15 mouse cellular contexts compared by ENCODE assay signal in genomic region chr4:140071047-140071446, GRCm38 (mm10).
A peak's percentile ranks its signal among the peaks of the same experiment; 100 is the strongest.
DNase-seq lines count a peak whose midpoint lies in the region; ATAC-seq and TF ChIP-seq lines count a peak whose summit lies in the region.
"Had no signal": no experiment of that assay in that cellular context is flagged by ENCODE, and none has a peak within 500 bp of the region (broad histone marks: within the 10 kb centered on the region; RNA-seq: fewer than 3 reads in every experiment).

No protein-coding gene starts in this region.

- 31% methylated on average over 17 of the region's 17 CpGs for WGBS in hindbrain, embryonic 13.5 days
- WGBS in hindbrain, embryonic 12.5 days, result 25% methylated on average over 17 of the region's 17 CpGs
- 34% methylated on average over 17 of the region's 17 CpGs for WGBS in hindbrain, embryonic 15.5 days
- 27% methylated on average over 17 of the region's 17 CpGs for WGBS in midbrain, postnatal 0 days
- WGBS in kidney, adult 2 months, result 45% methylated on average over 17 of the region's 17 CpGs

- no peak for DNase-seq in midbrain, postnatal 0 days (ENCODE audit: low spot score)
- DNase-seq in kidney, adult 2 months, result no peak
- no peak for DNase-seq in spleen, postnatal 4 days (ENCODE audit: low spot score in 2 of 2)
- no peak for DNase-seq in right cerebral cortex, postnatal 10 days (ENCODE audit: low spot score in 2 of 2)
- DNase-seq: cerebellum, postnatal 25 days; heart, adult 2 months; heart, postnatal 10 days; kidney, postnatal 4 days had no signal

- H3K9ac ChIP-seq in hindbrain, embryonic 13.5 days, result 0 out of 2 replicates have a peak overlapping the region, but pooled peaks have one; percentile 19
- no peak overlapping the region for H3K9ac ChIP-seq in hindbrain, embryonic 12.5 days
- H3K9ac ChIP-seq in hindbrain, embryonic 15.5 days, result no peak overlapping the region
- no peak overlapping the region for H3K9ac ChIP-seq in midbrain, postnatal 0 days (replicated peaks; ENCODE audit: low read length, poor library complexity, severe bottlenecking)
- H3K9ac ChIP-seq: lung, embryonic 14.5 days had no signal

- H3K36me3 ChIP-seq in hindbrain, embryonic 13.5 days, result no peaks in the 10 kb centered on the region
- H3K36me3 ChIP-seq in hindbrain, embryonic 12.5 days, result no peaks in the 10 kb centered on the region
- no peaks in the 10 kb centered on the region for H3K36me3 ChIP-seq in hindbrain, embryonic 15.5 days
- H3K36me3 ChIP-seq in midbrain, postnatal 0 days (ENCODE audit: insufficient read depth, low read length), result no peaks in the 10 kb centered on the region; the same call in 1 of the 2 replicates
- no peaks in the 10 kb centered on the region for H3K36me3 ChIP-seq in kidney, adult 2 months (ENCODE audit: control insufficient read depth, insufficient read depth, low read length)

- peaks cover 19% of the 10 kb centered on the region for H3K27me3 ChIP-seq in hindbrain, embryonic 13.5 days
- peaks cover 17% of the 10 kb centered on the region; the same call in 1 of the 2 replicates for H3K27me3 ChIP-seq in hindbrain, embryonic 12.5 days
- H3K27me3 ChIP-seq in hindbrain, embryonic 15.5 days, result no peaks in the 10 kb centered on the region
- H3K27me3 ChIP-seq in midbrain, postnatal 0 days (ENCODE audit: insufficient read depth, low read length), result no peaks in the 10 kb centered on the region
- no peaks in the 10 kb centered on the region for H3K27me3 ChIP-seq in kidney, adult 2 months (replicated peaks; ENCODE audit: control insufficient read depth, insufficient read depth, low read length)

- H3K9me3 ChIP-seq in hindbrain, embryonic 13.5 days, result no peaks in the 10 kb centered on the region
- H3K9me3 ChIP-seq in hindbrain, embryonic 12.5 days (replicated peaks), result 0 out of 2 replicates have a peak, but pooled peaks cover 8% of the 10 kb centered on the region
- no peaks in the 10 kb centered on the region; the same call in 1 of the 2 replicates for H3K9me3 ChIP-seq in hindbrain, embryonic 15.5 days
- no peaks in the 10 kb centered on the region for H3K9me3 ChIP-seq in midbrain, postnatal 0 days (ENCODE audit: low read length)

- H3K4me3 ChIP-seq in hindbrain, embryonic 13.5 days, result no peak overlapping the region
- no peak overlapping the region for H3K4me3 ChIP-seq in hindbrain, embryonic 12.5 days
- H3K4me3 ChIP-seq in cortical plate, adult 2 months (ENCODE audit: insufficient read depth, low read length), result no peak overlapping the region
- no peak overlapping the region for H3K4me3 ChIP-seq in hindbrain, embryonic 15.5 days
- no peak overlapping the region for H3K4me3 ChIP-seq in midbrain, postnatal 0 days (ENCODE audit: low read depth, low read length)
- H3K4me3 ChIP-seq in kidney, adult 2 months (ENCODE audit: insufficient read depth, low read depth, low read length), result no peak overlapping the region
- H3K4me3 ChIP-seq: heart, adult 2 months had no signal

- TF ChIP-seq POLR2A in cortical plate, adult 2 months (IDR thresholded peaks at IDR 0.05; ENCODE audit: extremely low read depth, insufficient read depth, low read length), result no peak
- TF ChIP-seq POLR2A in kidney, adult 2 months (IDR thresholded peaks at IDR 0.05; ENCODE audit: low read depth, low read length), result no peak

- no peak for TF ChIP-seq CTCF in cortical plate, adult 2 months (IDR thresholded peaks at IDR 0.05; ENCODE audit: extremely low read depth, insufficient read depth, low read length)
- no peak for TF ChIP-seq CTCF in midbrain, postnatal 0 days (IDR thresholded peaks at IDR 0.05)
- TF ChIP-seq CTCF in kidney, adult 2 months (conservative IDR thresholded peaks at IDR 0.05; ENCODE audit: insufficient read depth, insufficient read length, low read depth, low read length), result no peak

- H3K4me2 ChIP-seq in hindbrain, embryonic 13.5 days, result no peak overlapping the region
- H3K4me2 ChIP-seq in hindbrain, embryonic 12.5 days (replicated peaks), result no peak overlapping the region
- H3K4me2 ChIP-seq in hindbrain, embryonic 15.5 days, result no peak overlapping the region
- no peak overlapping the region for H3K4me2 ChIP-seq in midbrain, postnatal 0 days (ENCODE audit: low read depth, low read length, poor library complexity, severe bottlenecking)
- H3K4me2 ChIP-seq: lung, embryonic 14.5 days had no signal

- peaks cover 24% of the 10 kb centered on the region for H3K4me1 ChIP-seq in hindbrain, embryonic 13.5 days (replicated peaks)
- peaks cover 21% of the 10 kb centered on the region for H3K4me1 ChIP-seq in hindbrain, embryonic 12.5 days
- H3K4me1 ChIP-seq in cortical plate, adult 2 months (ENCODE audit: control insufficient read depth, insufficient read depth, low read length), result peaks cover 6% of the 10 kb centered on the region
- H3K4me1 ChIP-seq in hindbrain, embryonic 15.5 days (replicated peaks), result peaks cover 26% of the 10 kb centered on the region
- 0 out of 2 replicates have a peak, but pooled peaks cover 5% of the 10 kb centered on the region for H3K4me1 ChIP-seq in midbrain, postnatal 0 days (ENCODE audit: insufficient read depth, low read length)
- no peaks in the 10 kb centered on the region for H3K4me1 ChIP-seq in kidney, adult 2 months (ENCODE audit: control insufficient read depth, insufficient read depth, low read length)

- ATAC-seq in hindbrain, embryonic 13.5 days (ENCODE audit: low FRiP score), result no peak
- ATAC-seq in hindbrain, embryonic 12.5 days (ENCODE audit: low FRiP score), result no peak
- no peak for ATAC-seq in hindbrain, embryonic 15.5 days (ENCODE audit: low FRiP score, low read depth)
- no peak for ATAC-seq in midbrain, postnatal 0 days (ENCODE audit: low FRiP score)
- ATAC-seq: intestine, postnatal 0 days; Patski had no signal

- H3K27ac ChIP-seq in hindbrain, embryonic 13.5 days, result peak overlapping the region; percentile 66
- no peak overlapping the region; the same call in 1 of the 2 replicates for H3K27ac ChIP-seq in hindbrain, embryonic 12.5 days
- H3K27ac ChIP-seq in cortical plate, adult 2 months (ENCODE audit: insufficient read depth, low read length), result peak overlapping the region; percentile 51
- H3K27ac ChIP-seq in hindbrain, embryonic 15.5 days (replicated peaks), result peak overlapping the region; percentile 26; the same call in 1 of the 2 replicates
- peak overlapping the region; percentile 38; the same call in 1 of the 2 replicates for H3K27ac ChIP-seq in midbrain, postnatal 0 days (ENCODE audit: low read depth, low read length)
- no peak overlapping the region for H3K27ac ChIP-seq in kidney, adult 2 months (ENCODE audit: insufficient read depth, low read depth, low read length)
- H3K27ac ChIP-seq: heart, adult 2 months had no signal

Comparison
In these comparisons a context has a peak if more than half of its experiments do, and no peak if none do; other contexts are left out.
1. H3K27ac ChIP-seq: peak in hindbrain, embryonic 13.5 days (single experiment), cortical plate, adult 2 months (single experiment), hindbrain, embryonic 15.5 days (single experiment) and midbrain, postnatal 0 days (single experiment); none in hindbrain, embryonic 12.5 days (single experiment) and kidney, adult 2 months (single experiment).